In genomic region chr2:164175850-164176249, GRCm38 (mm10) we compare ENCODE assay signal across 23 mouse cellular contexts. TPM values are rescaled to one million over a fixed set of nuclear protein-coding genes. Genes with fewer than 3 reads are reported as not detected.
"Had no signal": no experiment of that assay in that cellular context is flagged by ENCODE, and none has a peak within 500 bp of the region (broad histone marks: within the 10 kb centered on the region; RNA-seq: fewer than 3 reads in every experiment).

No protein-coding gene starts in this region.

- ATAC-seq: hindbrain, embryonic 16.5 days; inflammation-experienced regulatory T-cells, adult 6 months; intestine, embryonic 15.5 days; intestine, postnatal 0 days had no signal

- DNase-seq: gastrocnemius, adult 2 months; gastrocnemius, postnatal 10 days; gastrocnemius, postnatal 25 days; heart, adult 11 months; heart, adult 2 months; heart, postnatal 14 days; heart, postnatal 36 days; kidney, adult 18-20 months; kidney, adult 8-10 months; kidney, postnatal 10 days; kidney, postnatal 4 days; liver; liver, embryonic 13.5 days had no signal

RNA-seq across cellular contexts. Expression of gene Kcns1, which starts 4.9 kb away (rescaled TPM):
- total RNA-seq: heart, adult 2 months; heart, postnatal 14 days; heart, postnatal 36 days had no signal

RNA-seq across cellular contexts. Expression of gene Wfdc5, which starts 6.7 kb away (rescaled TPM):
- total RNA-seq: gastrocnemius, adult 2 months; gastrocnemius, postnatal 25 days; gastrocnemius, postnatal 4 days; heart, adult 2 months; heart, postnatal 14 days; heart, postnatal 36 days; layer of hippocampus, adult 2 months; layer of hippocampus, postnatal 10 days; layer of hippocampus, postnatal 25 days; left cerebral cortex, postnatal 14 days; left cerebral cortex, postnatal 36 days had no signal

RNA-seq across cellular contexts. Expression of gene Wfdc12, which starts 14.6 kb away (rescaled TPM):
- total RNA-seq: gastrocnemius, adult 2 months; gastrocnemius, postnatal 10 days; gastrocnemius, postnatal 25 days; gastrocnemius, postnatal 4 days; heart, adult 2 months; heart, postnatal 14 days; heart, postnatal 36 days; layer of hippocampus, adult 2 months; layer of hippocampus, postnatal 10 days; layer of hippocampus, postnatal 25 days; left cerebral cortex, postnatal 14 days; left cerebral cortex, postnatal 36 days had no signal

RNA-seq across cellular contexts. Expression of gene Wfdc15a, which starts 24.1 kb away (rescaled TPM):
- total RNA-seq: gastrocnemius, adult 2 months; gastrocnemius, postnatal 10 days; gastrocnemius, postnatal 25 days; gastrocnemius, postnatal 4 days; heart, adult 2 months; heart, postnatal 14 days; heart, postnatal 36 days; layer of hippocampus, adult 2 months; layer of hippocampus, postnatal 10 days; layer of hippocampus, postnatal 25 days; left cerebral cortex, postnatal 14 days; left cerebral cortex, postnatal 36 days had no signal

RNA-seq across cellular contexts. Expression of gene Wfdc15b, which starts 45.6 kb away (rescaled TPM):
- total RNA-seq: gastrocnemius, adult 2 months; gastrocnemius, postnatal 10 days; gastrocnemius, postnatal 25 days; gastrocnemius, postnatal 4 days; heart, adult 2 months; heart, postnatal 14 days; heart, postnatal 36 days; layer of hippocampus, adult 2 months; layer of hippocampus, postnatal 10 days; layer of hippocampus, postnatal 25 days; left cerebral cortex, postnatal 14 days; left cerebral cortex, postnatal 36 days had no signal
